Mouse (Mus musculus): ENCODE measurements around the gene Denr.

Denr gene

GRCm38 (mm10) chr5:123906976-123907630 is at the start of gene Denr:
Gene Denr, plus strand, starts transcription at chr5:123907175.
- DNase-seq (ENCODE audit: extremely low read depth, low read depth, low spot score), result no peak

GRCm38 (mm10) chr5:123858798-123859197 is 48.2 kb upstream of the Denr start:
- DNase-seq (ENCODE audit: extremely low read depth, low read depth, low spot score), result no peak

- DNase-seq (ENCODE audit: extremely low read depth, low read depth, low spot score), result no peak
Observed at GRCm38 (mm10) chr5:123862374-123863350, 44.3 kb upstream of the Denr start.

- DNase-seq (ENCODE audit: extremely low read depth, low read depth, low spot score), result no peak
Observed at GRCm38 (mm10) chr5:123863934-123864333, 43.0 kb upstream of the Denr start.

- DNase-seq (ENCODE audit: extremely low read depth, low read depth, low spot score), result peak; percentile 76
Observed at GRCm38 (mm10) chr5:123865365-123865764, 41.6 kb upstream of the Denr start, which contains the start of gene Hcar2. Gene Hcar2, minus strand, starts transcription at chr5:123865499.

- no peak for DNase-seq (ENCODE audit: extremely low read depth, low read depth, low spot score)
Observed at GRCm38 (mm10) chr5:123866457-123866856, 40.5 kb upstream of the Denr start.

- no peak for DNase-seq (ENCODE audit: extremely low read depth, low read depth, low spot score)
Observed at GRCm38 (mm10) chr5:123869615-123870014, 37.4 kb upstream of the Denr start.

GRCm38 (mm10) chr5:123874177-123874576 is 32.8 kb upstream of the Denr start:
- DNase-seq (ENCODE audit: extremely low read depth, low read depth, low spot score), result no peak

GRCm38 (mm10) chr5:123878056-123878455 is 28.9 kb upstream of the Denr start:
- no peak for DNase-seq (ENCODE audit: extremely low read depth, low read depth, low spot score)

- DNase-seq (ENCODE audit: extremely low read depth, low read depth, low spot score), result no peak
Observed at GRCm38 (mm10) chr5:123879928-123880327, 27.0 kb upstream of the Denr start, which contains the start of gene Hcar1. Gene Hcar1, minus strand, starts transcription at chr5:123880020.

- DNase-seq (ENCODE audit: extremely low read depth, low read depth, low spot score), result no peak
Observed at GRCm38 (mm10) chr5:123880778-123881177, 26.2 kb upstream of the Denr start.

- DNase-seq (ENCODE audit: extremely low read depth, low read depth, low spot score), result no peak
Observed at GRCm38 (mm10) chr5:123883891-123884290, 23.1 kb upstream of the Denr start.

- DNase-seq (ENCODE audit: extremely low read depth, low read depth, low spot score), result no peak
Observed at GRCm38 (mm10) chr5:123884332-123884731, 22.6 kb upstream of the Denr start.

GRCm38 (mm10) chr5:123886365-123886764 is 20.6 kb upstream of the Denr start:
- no peak for DNase-seq (ENCODE audit: extremely low read depth, low read depth, low spot score)

GRCm38 (mm10) chr5:123890312-123890711 is 16.7 kb upstream of the Denr start:
- DNase-seq (ENCODE audit: extremely low read depth, low read depth, low spot score), result no peak

GRCm38 (mm10) chr5:123890987-123891386 is 16.0 kb upstream of the Denr start:
- DNase-seq (ENCODE audit: extremely low read depth, low read depth, low spot score), result no peak

GRCm38 (mm10) chr5:123891669-123892068 is 15.3 kb upstream of the Denr start:
- DNase-seq (ENCODE audit: extremely low read depth, low read depth, low spot score), result no peak

- DNase-seq (ENCODE audit: extremely low read depth, low read depth, low spot score), result no peak
Observed at GRCm38 (mm10) chr5:123893520-123893919, 13.5 kb upstream of the Denr start.

- peak; percentile 55 for DNase-seq (ENCODE audit: extremely low read depth, low read depth, low spot score)
Observed at GRCm38 (mm10) chr5:123896395-123896794, 10.6 kb upstream of the Denr start.

GRCm38 (mm10) chr5:123897352-123897751 is 9.6 kb upstream of the Denr start:
- DNase-seq (ENCODE audit: extremely low read depth, low read depth, low spot score), result no peak

GRCm38 (mm10) chr5:123904059-123904672 is 2.8 kb upstream of the Denr start:
- DNase-seq (ENCODE audit: extremely low read depth, low read depth, low spot score), result no peak
